Mouse (Mus musculus): ENCODE results near the gene Psme2. TPM values are rescaled to one million over a fixed set of nuclear protein-coding genes. Genes with fewer than 3 reads are reported as not detected.
A peak's percentile ranks its signal among the peaks of the same experiment; 100 is the strongest.

The Psme2 gene
- polyA plus RNA-seq, 1 experiment = 248 TPM

DNA sequence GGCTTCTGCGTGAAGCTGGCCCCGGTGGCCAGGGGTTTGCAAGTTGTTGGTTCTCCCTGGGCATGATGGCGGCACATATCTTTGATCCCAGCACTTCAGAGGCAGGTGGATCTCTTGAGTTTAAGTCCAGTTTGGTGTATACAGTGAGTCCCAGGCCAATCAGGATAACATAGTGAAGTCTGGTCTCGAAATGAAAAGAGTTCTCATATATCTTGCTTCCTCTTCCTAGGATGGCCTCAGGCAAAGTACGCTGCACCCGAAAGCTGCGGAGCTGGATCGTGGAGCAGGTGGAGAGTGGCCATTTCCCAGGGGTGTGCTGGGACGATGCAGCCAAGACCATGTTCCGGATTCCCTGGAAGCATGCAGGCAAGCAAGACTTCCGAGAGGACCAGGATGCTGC lies 13.9 kb upstream of the Psme2 start:
- H3K4me3 ChIP-seq (ENCODE audit: insufficient read depth, low read depth, low read length) = peak overlapping the region; percentile 73
- peak overlapping the region; percentile 91 for H3K27ac ChIP-seq (replicated peaks; ENCODE audit: low read depth, low read length)
- no peaks in the 10 kb centered on the region for H3K4me1 ChIP-seq (ENCODE audit: control insufficient read depth, insufficient read depth, insufficient read length, low read length)

DNA sequence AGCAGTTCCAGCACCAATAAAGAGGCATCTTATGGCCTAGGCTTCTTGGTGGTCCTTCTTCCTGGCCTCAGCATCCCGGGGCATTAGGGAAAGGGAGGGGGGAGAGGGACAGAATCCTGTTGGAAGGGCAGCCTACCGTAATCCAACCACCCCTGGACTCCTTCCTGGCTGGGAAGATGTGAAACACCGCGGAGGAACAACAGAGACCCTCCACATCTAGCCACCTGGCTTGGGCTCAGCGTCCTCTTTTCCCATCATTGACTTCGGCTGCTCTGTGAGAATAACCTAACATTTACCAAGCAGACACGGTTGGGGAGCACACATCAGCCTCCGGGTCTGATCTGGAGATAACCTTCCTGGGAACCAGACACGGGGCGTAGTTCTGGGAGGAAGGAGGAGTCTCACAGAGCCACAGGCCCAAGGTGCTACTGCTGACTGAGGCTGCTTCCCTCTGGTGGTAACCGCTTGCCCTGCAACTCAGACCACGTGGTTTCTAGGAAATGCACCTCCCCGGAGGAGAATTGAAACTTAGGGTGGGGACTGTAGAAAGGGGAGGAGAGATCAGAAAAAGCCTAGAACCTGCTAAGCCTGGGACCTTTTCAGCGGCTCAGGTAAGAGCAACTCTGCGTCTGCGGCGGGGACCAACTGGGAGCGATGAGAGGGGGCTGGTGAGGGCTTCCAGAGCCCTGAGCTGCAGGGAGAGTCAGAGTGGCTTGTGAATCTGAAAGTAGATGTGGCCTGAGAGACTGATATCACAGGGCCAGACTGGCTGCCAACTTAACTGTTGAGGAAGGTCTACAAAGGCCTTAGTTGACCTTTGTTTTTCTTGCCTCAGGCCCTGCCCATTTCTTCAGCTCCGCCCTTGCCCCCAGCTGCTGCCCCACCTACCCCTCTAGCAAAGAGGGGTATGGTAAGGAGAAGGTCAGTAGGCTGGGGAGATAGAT lies 13.0 kb upstream of the Psme2 start:
- no peaks in the 10 kb centered on the region for H3K4me1 ChIP-seq (ENCODE audit: control insufficient read depth, insufficient read depth, insufficient read length, low read length)

DNA sequence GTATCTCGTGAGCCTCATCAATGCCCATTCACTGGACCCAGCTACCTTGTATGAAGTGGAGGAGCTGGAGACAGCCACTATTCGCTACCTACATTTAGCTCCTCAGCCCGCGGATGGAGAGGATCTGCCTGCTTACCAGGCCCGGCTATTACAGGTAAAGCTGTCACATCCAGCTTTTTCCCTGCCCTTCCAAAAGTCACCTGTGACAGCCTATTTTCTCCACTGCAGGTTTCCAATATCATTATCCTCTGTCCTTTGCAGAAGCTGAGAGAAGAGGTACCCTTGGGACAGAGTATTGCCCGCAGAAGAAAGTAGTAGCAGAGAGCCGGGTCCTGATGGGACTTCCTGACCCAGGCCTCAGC lies 12.3 kb upstream of the Psme2 start, which contains the start of gene Irf9:
TSS of gene Irf9 (plus strand) at position 301 of the 362 bp plus-strand sequence.
- Histone ChIP-seq H3K27ac (replicated peaks; ENCODE audit: low read depth, low read length) (peak within 1 kb of the TSS; percentile 91), H3K4me3 (ENCODE audit: insufficient read depth, low read depth, low read length) (peak within 1 kb of the TSS; percentile 73), H3K4me1 (ENCODE audit: control insufficient read depth, insufficient read depth, insufficient read length, low read length) (no peaks in the 10 kb centered on the region)

More for the DNA sequence above, 13.0 kb upstream of the Psme2 start:
- Histone ChIP-seq H3K4me3 (ENCODE audit: insufficient read depth, low read depth, low read length) (peak overlapping the region; percentile 73), H3K27ac (replicated peaks; ENCODE audit: low read depth, low read length) (peak overlapping the region; percentile 91)

DNA sequence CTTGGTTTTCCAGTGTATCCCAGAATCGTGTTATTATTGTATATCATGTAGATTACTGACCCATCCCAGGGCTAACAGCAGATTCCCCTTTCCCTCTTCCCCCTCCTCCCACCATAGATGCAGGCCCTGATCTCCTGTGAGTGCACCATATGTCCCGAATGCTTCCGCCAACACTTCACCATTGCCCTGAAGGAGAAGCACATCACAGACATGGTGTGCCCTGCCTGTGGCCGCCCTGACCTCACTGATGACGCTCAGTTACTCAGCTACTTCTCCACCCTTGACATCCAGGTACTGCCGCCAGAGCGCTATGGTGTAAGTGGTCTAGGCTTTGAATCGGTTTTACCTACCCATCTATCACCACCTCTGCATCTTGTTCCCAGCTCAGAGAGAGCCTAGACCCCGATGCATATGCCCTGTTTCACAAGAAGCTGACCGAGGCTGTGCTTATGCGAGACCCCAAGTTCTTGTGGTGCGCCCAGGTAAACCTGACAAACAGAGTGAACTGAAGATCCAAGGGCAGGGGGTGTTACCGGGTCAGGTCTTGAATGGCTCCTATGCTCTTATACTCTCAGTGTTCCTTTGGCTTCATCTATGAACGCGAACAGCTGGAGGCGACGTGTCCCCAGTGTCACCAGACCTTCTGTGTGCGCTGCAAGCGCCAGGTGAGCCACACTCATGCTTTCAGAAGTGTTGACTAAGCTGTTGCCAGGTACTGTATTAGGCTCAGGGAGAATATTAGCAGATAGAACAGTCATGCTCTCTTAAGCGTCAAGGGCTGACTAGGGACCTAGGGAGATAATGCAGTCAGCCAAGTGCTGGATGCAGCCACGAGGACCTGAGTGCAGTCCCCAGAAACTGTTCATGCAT lies 7.8 kb upstream of the Psme2 start:
- H3K4me1 ChIP-seq (ENCODE audit: control insufficient read depth, insufficient read depth, insufficient read length, low read length) = no peaks in the 10 kb centered on the region
- H3K27ac ChIP-seq (replicated peaks; ENCODE audit: low read depth, low read length) = no peak overlapping the region
- no peak overlapping the region for H3K4me3 ChIP-seq (ENCODE audit: insufficient read depth, low read depth, low read length)

DNA sequence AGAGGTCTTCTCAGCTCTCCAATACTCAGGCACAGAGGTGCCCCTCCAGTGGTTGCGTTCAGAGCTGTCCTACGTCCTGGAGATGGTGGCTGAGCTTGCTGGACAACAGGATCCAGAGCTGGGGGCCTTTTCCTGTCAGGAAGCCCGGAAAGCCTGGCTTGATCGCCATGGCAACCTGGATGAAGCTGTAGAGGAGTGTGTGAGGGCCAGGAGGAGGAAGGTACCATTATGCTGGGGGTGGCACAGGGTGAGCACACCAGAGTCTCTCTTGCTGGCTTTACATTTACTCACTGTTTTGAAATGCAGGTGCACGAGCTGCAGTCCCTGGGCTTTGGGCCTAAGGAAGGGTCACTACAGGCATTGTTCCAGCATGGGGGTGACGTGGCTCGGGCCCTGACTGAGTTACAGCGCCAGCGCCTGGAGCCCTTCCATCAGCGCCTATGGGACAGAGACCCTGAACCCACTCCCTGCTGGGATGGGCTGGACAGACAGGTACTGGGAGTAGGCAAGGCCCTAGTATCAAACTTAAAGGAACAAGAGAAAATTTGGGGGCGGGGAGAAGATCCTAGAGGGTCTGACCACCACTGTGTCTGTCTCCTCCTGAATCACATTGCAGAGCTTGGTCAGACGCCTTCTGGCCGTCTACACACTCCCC lies 5.2 kb upstream of the Psme2 start:
- H3K27ac ChIP-seq (replicated peaks; ENCODE audit: low read depth, low read length) = no peak overlapping the region
- no peak overlapping the region for H3K4me3 ChIP-seq (ENCODE audit: insufficient read depth, low read depth, low read length)
- H3K4me1 ChIP-seq (ENCODE audit: control insufficient read depth, insufficient read depth, insufficient read length, low read length) = no peaks in the 10 kb centered on the region; the same call in none of the 2 replicates

DNA sequence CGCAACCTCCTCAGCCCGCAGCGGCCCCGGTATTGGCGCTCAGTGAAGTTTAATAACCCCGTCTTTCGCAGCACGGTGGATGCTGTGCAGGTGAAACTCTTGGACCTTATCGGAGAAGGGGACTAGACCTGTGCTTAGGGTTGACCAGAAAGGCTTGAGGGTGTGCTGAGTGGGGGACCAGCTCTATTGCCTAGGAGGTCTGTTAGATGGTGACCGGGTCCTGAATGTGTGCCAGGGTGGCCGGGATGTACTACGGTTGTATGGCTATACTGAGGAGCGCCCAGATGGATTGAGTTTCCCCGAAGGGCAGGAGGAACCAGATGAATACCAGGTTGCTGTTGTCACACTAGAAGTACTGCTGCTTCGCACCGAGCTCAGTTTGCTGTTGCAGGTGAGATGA lies 1.3 kb upstream of the Psme2 start:
- peaks cover 5% of the 10 kb centered on the region for H3K4me1 ChIP-seq (ENCODE audit: control insufficient read depth, insufficient read depth, insufficient read length, low read length)
- H3K4me3 ChIP-seq (ENCODE audit: insufficient read depth, low read depth, low read length) = peak overlapping the region; percentile 85
- peak overlapping the region; percentile 26; the same call in 1 of the 2 replicates for H3K27ac ChIP-seq (replicated peaks; ENCODE audit: low read depth, low read length)

DNA sequence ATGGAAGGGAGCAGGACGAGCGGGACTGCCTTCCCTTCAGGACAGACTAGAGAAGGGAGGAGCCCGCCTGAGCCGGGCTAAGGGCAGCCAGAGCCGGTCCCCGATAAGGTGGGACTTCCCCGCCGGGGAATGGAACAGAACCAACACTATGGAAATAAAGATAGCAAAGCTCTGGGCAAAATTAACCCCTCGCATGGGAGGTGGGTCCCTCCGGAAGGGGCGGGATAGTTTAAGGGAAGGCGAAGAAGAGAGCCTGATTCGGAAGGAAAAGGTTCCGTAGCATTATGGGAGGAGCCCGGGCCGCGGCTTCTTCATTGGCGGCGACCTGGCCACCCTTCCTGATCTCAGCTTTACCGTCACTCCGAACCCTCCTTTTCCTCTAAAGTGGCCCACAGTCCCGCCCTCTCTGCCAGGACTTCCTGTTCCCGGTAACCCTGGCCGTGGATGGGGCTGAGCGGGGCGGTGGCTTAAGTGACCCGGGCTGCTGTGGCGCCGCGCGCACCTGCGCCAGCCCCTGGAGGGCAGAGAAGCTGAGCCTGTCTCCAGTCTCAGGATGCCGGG lies 498 bp upstream of the Psme2 start, which contains the start of gene Rnf31:
TSS of gene Rnf31 (plus strand) at position 378 of the 561 bp plus-strand sequence.
- peak within 1 kb of the TSS; percentile 95 for H3K27ac ChIP-seq (replicated peaks; ENCODE audit: low read depth, low read length)
- H3K4me1 ChIP-seq (ENCODE audit: control insufficient read depth, insufficient read depth, insufficient read length, low read length) = peaks cover 5% of the 10 kb centered on the region

DNA sequence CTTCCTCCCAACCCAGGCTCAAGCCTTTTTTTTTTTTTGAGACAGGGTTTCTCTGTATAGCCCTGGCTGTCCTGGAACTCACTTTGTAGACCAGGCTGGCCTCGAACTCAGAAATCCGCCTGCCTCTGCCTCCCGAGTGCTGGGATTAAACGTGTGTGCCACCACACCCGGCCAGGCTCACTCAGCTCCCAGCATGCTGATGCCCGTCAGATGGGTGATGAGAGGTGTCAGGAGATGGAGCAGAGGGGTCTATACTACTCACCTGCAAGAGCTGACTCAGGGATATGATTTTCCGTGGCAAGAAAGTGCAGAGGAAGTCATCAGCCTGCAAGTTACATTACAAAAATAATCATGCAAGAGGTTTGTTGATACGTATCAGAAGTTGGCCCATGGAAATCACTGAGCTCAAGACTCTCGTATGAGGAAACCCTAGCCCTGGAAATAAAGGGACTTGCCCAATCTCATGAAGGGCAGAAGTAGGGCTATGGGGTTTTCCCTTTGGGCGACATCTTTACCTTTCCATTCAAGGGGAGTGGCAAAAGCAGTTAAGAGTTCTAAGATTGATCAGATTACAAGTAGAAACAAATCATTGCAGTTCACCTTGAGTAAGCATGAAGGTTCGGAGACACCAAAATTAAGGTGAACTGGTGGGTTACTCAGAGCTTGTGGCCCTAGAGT lies 1.0 kb downstream of the Psme2 start:
- Histone ChIP-seq H3K4me1 (ENCODE audit: control insufficient read depth, insufficient read depth, insufficient read length, low read length) (peaks cover 5% of the 10 kb centered on the region), H3K27ac (replicated peaks; ENCODE audit: low read depth, low read length) (peak overlapping the region; percentile 66), H3K4me3 (ENCODE audit: insufficient read depth, low read depth, low read length) (peak overlapping the region; percentile 74)

More for the DNA sequence above, 498 bp upstream of the Psme2 start, which contains the start of gene Rnf31:
- peak within 1 kb of the TSS; percentile 85 for H3K4me3 ChIP-seq (ENCODE audit: insufficient read depth, low read depth, low read length)

DNA sequence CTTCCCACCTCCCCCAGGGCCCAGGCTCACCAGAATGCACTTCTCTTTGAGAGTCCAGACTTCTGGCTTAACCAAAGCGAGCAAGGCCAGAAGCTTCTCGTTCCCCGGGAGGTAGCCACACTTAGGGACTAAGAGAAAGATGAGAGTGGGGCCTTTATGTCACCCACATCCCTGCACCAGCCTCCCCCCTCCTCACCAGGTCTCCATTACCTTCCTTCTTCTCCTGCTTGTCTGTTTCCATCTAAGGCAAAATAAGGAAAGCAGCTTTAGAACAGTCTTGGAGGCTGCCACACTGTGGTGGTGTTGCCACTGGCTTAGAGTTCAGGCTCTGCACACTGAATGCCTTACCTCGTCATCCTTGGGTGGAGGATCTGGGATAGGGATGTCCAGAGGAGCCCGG lies 1.6 kb downstream of the Psme2 start:
- Histone ChIP-seq H3K4me3 (ENCODE audit: insufficient read depth, low read depth, low read length) (no peak overlapping the region), H3K4me1 (ENCODE audit: control insufficient read depth, insufficient read depth, insufficient read length, low read length) (peaks cover 5% of the 10 kb centered on the region), H3K27ac (replicated peaks; ENCODE audit: low read depth, low read length) (no peak overlapping the region)

DNA sequence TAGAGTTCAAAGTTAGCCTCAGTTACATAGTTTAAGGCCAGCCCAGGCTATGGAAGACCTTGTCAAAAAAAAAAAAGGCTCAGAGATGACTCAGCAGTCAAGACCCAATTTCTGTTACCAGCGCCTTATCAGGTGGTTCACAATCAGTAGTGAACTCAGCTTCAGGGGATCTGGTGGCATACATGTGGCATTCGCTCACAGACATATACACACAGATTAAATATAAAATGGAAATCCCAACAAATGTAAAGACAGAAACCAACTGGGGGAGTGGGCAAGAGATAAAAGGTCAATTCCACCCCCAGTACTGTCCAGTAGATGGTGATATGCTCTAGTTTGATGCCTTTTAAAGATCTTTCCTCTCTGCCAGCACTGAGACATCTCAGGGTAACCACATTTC lies 4.8 kb downstream of the Psme2 start:
- Histone ChIP-seq H3K4me1 (ENCODE audit: control insufficient read depth, insufficient read depth, insufficient read length, low read length) (peaks cover 5% of the 10 kb centered on the region; the same call in 1 of the 2 replicates), H3K4me3 (ENCODE audit: insufficient read depth, low read depth, low read length) (no peak overlapping the region), H3K27ac (replicated peaks; ENCODE audit: low read depth, low read length) (peak overlapping the region; percentile 55)

DNA sequence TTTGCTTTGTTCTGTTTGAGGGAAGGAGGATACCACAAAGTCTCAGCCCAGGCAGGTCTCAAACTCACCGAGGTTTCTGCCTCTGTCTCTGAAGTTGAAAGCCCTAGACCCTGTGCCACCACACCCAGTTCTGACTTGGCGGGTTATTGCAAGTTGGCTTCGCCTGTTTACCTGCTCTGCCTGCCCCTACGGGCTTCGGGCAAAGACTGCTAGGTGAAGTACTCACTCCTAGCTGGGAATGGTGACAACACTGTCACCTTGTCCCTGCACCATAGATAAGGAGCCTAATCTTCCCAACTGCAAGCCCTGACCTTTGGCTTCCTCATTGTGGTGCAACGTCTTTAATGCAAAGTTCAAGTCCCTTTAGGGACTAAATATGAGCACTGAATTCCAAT lies 5.3 kb downstream of the Psme2 start:
- Histone ChIP-seq H3K4me1 (ENCODE audit: control insufficient read depth, insufficient read depth, insufficient read length, low read length) (peaks cover 5% of the 10 kb centered on the region; the same call in 1 of the 2 replicates), H3K4me3 (ENCODE audit: insufficient read depth, low read depth, low read length) (no peak overlapping the region), H3K27ac (replicated peaks; ENCODE audit: low read depth, low read length) (peak overlapping the region; percentile 32)

DNA sequence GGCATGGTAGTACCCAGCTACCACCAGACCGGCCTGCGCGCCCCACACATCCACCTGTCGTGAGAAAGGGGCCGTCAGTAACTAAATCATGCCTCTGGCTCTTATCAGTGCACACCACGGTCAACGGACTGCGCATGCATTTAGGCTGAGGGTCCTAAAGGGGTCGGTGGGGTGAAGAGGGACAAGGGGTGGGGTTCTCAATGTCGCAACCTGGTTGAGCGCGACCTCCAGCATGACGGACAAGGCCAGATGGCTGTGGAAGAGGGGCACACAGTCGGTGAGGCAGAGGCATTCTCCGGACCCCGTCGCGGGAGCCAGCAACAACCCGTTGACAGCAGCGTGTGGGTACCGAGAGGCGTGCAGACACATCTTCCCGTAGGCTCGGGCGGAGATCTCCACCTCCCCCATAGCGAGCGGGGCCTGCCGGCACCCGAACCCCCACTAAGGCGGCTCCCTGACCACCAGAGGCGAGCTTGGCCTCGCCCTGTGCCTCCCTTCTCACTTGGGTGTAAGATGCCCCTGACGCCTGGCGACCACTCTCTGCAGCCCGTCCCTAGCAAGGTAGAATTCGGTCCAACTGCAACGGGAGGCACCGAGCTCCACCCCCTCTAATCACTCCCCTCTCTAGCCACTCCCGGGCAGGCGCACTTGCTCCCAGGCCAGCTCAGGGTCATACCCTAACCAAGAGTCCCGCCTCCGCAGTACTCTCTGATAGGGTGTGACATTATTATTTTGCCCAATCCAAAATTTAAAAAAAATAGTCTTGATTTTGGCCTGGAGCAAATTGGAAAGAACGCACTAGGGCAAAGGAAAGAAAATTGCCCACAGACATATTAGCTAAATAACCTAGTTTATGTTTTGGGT lies 6.0 kb downstream of the Psme2 start, which contains the start of gene Emc9:
TSS of gene Emc9 (minus strand) at position 601 of the 864 bp plus-strand sequence.
- Histone ChIP-seq H3K4me1 (ENCODE audit: control insufficient read depth, insufficient read depth, insufficient read length, low read length) (peaks cover 3% of the 10 kb centered on the region; the same call in 1 of the 2 replicates), H3K27ac (replicated peaks; ENCODE audit: low read depth, low read length) (peak within 1 kb of the TSS; percentile 55)

DNA sequence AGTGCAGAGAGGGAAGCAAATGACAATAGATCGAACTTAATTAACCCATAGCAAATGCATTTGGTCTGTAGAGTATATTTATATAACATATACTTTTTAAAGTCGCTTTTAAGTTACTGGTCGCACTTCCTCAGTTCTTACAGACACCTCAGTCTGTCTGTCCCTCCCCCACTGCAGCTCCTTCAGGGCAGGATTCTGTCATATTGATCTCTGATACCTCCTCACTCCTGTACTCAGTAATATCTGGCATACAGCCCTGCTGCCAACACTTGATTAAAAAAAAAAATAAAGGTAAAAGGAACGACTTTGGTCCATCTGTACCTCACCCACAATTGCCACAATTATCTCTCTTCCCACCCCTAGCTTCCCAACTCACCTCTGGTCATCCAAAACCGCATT lies 6.6 kb downstream of the Psme2 start:
- peak overlapping the region; percentile 81 for H3K4me3 ChIP-seq (ENCODE audit: insufficient read depth, low read depth, low read length)
- no peak overlapping the region for H3K27ac ChIP-seq (replicated peaks; ENCODE audit: low read depth, low read length)

More for the DNA sequence above, 6.0 kb downstream of the Psme2 start, which contains the start of gene Emc9:
- peak within 1 kb of the TSS; percentile 81 for H3K4me3 ChIP-seq (ENCODE audit: insufficient read depth, low read depth, low read length)

More for the DNA sequence above, 6.6 kb downstream of the Psme2 start:
- H3K4me1 ChIP-seq (ENCODE audit: control insufficient read depth, insufficient read depth, insufficient read length, low read length) = no peaks in the 10 kb centered on the region
